Mouse (Mus musculus) gastrocnemius, postnatal 25 days (tissue): ENCODE data around the gene Acot11. TPM values are rescaled to one million over a fixed set of nuclear protein-coding genes. Genes with fewer than 3 reads are reported as not detected.
"Not testable (repeated sequence)": the region's sequence is repeated elsewhere in the genome, so short reads cannot be mapped to it uniquely, and the experiment has no call there.

Experiments used
- DNase-seq: peaks from one replicate; pipeline ENCODE4 v3.0.0; 2022
- total RNA-seq, 2 experiments: library from RNA; stranded (reverse); gene quantifications; 1 replicate in 1 of 2; 2 replicates in 1 of 2; pipeline ENCODE4 v1.2.3; 2021

Gene Acot11
- total RNA-seq, 2 experiments from 2014 or later, result 7.8 to 14.3 TPM

DNA sequence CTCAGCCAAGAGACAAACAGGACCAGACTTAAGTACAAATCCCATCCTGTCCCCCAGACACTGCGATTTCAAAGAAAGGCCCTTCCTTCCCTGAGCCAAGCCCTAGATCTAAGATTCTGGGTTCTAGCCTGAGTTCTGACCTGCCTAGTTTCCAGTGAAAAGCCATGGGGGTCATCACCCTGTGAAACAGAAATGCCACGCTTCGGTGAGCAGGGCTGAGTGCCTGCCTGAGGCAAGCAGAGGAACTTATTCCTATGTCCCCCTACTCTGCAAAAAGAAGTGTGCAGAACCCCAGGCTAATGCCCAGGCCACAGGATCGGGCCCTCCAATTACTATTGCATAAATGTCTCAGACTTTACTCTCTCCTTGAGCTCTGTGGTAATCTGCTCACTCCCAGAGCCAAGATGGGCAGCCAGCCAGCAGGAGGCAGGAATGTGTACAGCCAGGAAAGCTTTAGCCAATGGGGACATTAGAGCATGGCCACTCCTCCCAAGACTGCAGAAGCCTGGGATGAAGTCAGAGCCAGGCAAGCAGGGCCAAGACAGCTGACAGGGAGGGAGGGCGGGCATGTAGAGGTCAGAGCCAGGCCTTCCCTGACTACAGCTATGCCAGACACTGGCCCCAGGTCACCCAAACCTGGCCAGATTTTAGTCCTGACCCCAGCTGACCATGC lies 26.5 kb downstream of the Acot11 start:
- peak; percentile 96 for DNase-seq

- DNase-seq, result no peak
Observed at GRCm38 (mm10) chr4:106776998-106777397, 27.8 kb downstream of the Acot11 start.

DNA sequence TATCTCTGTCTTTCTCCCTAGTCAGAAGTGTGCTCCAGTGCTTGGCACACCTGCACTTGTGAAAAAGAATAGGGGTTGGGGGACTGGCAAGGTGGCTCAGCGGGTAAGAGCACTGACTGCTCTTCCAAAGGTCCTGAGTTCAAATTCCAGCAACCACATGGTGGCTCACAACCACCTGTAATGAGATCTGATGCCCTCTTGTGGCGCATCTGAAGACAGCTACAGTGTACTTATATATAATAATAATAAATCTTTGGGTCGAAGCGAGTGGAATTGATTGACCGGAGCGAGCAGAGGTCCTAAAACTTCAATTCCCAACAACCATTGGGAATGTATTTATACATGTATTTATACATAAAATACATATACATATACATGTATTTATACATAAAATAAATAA lies 29.0 kb downstream of the Acot11 start:
- not testable (repeated sequence) for DNase-seq

DNA sequence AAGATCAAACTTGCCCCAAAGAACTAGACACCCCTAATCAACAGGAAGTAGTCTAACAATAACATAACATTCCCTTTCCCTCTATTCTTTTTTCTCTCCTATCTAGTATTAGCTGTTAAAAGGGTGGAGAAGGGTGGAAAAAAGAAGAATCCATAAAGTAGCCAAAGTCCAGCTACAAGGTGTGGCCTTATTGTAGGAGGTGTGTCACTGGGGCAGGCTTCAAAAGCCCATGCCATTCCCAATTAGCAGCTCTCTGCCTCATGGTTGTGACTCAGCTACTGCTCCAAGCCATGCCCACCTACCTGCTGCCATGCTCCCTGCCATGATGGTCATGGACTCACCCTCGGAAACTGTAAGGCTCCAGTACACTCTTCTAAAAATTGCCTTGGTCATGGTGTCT lies 32.2 kb downstream of the Acot11 start:
- DNase-seq, result no peak

DNA sequence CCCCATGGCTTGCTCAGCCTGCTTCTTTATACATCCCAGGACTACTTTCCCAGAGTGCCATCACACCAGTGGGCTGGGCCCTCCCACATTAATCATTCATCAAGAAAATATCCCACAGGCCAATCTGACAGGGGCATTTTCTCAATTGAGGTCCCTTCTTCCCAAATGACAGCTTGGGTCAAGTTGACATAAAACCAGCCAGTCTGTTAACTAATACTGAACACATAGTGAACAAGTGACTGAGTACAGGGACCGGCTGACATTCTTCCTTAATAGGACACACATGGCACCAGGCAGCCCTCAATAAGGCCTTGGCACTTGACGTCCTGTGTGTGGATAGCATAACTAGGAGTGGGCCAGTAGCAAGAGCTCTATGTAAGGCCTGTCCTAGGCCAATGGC lies 35.5 kb downstream of the Acot11 start:
- no peak for DNase-seq

DNA sequence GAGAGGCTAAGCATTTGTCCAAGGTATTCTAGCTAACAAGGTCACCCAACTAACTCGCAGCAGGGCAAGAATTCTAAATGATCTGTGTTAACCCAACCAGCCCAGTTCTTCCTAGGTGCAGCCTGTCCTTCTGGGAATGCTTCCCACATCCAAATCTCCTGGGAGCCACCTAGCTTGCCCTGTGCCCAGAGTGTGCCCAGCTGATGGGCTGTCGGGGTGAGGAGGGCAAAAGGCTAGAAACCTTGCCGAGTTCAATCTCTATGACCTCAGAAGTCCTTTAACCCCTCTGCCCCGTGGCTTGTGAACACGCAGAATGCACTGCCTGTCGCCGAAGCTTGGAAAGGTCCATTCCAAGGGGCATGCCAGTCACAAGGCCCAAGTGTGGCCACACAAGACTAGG lies 40.6 kb downstream of the Acot11 start:
- no peak for DNase-seq

DNA sequence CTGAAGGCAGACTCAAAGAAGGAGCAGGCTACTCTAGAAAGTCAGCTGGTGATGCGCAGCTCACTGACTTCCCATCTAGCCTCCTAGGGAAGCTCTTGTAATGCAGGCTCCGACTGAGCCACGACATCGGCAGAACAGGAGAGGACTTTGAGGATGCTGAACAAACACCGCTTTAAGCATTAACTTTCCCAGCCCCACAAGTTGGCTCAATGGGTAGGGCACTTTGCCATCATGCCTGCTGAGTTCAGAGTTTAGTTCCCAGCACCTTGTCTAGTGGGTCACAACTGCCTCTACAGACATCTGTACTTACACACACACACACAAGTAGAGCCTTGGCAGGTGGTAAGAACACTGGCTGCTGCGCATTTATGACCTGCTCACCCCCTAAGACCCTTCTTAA lies 53.1 kb downstream of the Acot11 start:
- no peak for DNase-seq

- peak; percentile 47 for DNase-seq
Observed at GRCm38 (mm10) chr4:106749699-106750098, 55.1 kb downstream of the Acot11 start.

GRCm38 (mm10) chr4:106747001-106747580 lies 57.7 kb downstream of the Acot11 start:
- no peak for DNase-seq

DNA sequence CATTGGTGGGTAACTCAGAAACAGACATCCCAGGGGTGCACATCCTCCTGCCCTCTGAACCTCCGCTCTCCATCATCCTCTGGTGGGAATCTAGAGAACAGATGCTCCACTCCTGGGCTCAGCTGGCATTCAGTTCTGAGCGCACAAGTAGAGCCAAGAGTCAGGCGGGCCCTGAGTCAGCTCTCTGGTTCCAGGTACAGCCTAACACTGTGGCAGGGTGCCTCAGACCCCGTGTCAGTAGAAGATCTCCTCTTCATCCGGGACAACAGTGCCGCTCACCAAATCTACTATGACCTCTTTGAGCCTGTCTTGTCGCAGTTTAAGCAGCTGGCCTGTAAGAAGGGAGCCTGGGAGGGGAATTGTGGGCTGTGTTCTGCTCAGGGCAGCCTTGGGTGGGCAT lies 58.9 kb downstream of the Acot11 start:
- no peak for DNase-seq

DNA sequence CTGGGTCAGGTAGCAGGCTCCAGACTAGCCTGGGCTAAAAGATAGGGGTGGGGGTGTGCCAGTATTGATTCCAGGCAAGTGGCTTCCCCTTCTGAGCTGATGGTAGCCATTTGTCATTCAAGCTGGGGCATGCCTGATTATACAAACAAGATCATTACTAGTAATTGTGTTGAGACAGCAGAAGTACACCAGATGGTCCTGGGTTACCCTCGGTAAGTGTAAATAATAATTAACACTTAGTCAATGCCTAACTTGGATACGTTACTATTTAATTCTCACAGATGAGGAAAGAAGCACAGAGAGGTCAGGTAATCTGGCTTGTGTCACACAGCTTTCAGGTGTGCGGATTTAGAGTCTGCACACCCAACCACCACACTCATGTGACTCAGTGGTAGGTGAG lies 66.9 kb downstream of the Acot11 start:
- no peak for DNase-seq

DNA sequence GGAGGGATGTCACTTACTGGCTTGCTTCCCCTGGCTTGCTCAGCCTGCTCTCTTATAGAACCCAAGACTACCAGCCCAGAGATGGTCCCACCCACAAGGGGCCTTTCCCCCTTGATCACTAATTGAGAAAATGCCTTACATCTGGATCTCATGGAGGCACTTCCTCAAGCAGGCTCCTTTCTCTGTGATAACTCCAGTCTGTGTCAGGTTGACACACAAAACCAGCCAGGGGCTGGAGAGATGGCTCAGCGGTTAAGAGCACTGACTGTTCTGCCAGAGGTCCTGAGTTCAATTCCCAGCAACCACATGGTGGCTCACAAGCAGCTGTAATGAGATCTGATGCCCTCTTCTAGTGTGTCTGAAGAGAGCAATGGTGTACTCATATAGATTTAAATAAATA lies 67.9 kb downstream of the Acot11 start:
- DNase-seq, result not testable (repeated sequence)

- no peak for DNase-seq
Observed at GRCm38 (mm10) chr4:106733636-106734035, 71.2 kb downstream of the Acot11 start, which contains the start of gene Fam151a. Gene Fam151a (plus strand): TSS chr4:106733889.

DNA sequence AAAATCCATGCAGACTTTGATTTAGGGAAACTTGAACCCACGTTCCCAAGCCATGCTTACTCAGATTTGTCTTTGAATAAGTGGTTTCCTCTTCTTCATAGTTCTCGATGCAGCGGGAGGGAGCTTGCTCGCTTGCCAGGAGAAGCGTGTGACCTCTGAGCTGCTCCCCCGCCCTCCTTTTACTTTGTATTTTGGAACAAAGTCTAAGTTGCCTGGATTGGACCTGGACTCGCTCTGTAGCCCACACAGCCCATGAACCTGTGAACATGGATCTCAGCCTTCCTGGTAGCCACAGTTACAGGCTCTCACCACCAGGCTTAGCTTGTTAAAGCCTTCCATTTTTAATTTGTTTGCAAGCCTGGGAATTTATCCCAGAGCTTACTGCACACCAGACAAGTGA lies 74.0 kb downstream of the Acot11 start, which contains the start of gene Mroh7:
Gene Mroh7, minus strand, starts transcription at position 112 of the 400 bp plus-strand sequence.
- no peak for DNase-seq

DNA sequence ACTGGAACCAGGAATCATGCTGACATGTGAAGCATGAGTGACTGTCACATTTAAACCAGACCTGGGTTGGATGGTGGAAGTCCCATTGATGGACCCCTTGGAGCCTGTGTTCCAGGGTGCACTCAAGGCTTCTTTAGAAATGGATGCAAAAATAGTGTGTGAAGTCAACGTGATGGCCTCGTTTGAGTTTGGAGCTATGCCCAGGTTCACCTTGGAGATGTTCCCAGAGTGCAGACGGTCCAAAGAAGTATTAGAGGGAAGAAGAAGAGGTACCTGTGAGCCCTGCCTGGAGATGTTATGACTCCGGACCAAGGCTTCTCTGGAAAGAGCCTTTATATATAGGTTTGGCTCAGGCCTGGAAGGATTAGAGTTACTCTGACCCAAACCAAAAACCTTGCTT lies 84.2 kb downstream of the Acot11 start:
- DNase-seq, result no peak

DNA sequence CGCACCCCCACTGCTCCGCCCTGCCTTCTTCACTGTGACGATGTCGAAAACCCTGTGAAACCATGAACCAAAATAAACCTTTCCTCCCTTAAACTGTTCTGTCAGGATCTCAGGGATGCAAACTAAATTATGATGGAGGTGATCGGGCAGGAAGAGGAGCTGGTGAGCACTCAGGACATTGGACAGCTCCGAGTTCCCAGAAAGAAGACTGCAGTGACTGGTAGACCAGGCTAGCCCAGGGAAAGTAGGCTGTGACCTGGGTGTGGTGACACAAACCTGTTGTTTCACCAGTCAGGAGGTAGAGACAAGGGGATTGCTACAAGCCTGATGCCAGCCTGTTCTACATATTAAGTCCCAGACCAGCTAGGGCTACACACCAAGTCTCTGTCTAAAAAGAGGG lies 91.2 kb downstream of the Acot11 start:
- DNase-seq, result no peak

- peak; percentile 34 for DNase-seq
Observed at GRCm38 (mm10) chr4:106708408-106708807, 96.4 kb downstream of the Acot11 start.

GRCm38 (mm10) chr4:106707957-106708356 lies 96.8 kb downstream of the Acot11 start:
- DNase-seq, result no peak

DNA sequence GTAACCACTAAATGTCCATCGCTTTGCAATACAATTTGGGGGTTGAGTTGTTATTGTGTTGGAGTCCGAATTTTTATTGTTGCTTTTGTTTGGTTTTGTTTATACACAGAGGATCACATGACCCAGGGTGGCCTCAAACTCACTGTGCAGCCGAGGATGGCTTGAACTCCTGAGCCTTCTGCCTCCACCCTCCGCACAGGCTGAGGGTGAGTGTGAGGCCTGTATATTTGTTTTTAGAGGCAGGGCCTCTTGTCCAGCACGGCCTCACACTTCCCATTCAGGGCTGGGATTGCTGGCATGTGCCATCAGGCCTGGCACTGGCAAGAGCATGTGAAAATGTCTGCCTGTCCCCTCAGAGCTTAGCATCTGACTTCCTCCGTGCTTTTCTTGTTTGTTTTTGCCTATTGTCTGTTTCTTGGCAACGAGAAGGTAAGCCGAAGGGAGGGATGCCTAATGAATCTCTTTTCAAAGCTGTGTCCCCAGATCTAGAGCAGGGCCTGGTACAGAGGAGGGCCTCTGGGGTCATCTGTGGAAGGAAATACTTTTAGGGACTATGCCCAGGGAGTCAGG lies 99.6 kb downstream of the Acot11 start:
- no peak for DNase-seq

DNA sequence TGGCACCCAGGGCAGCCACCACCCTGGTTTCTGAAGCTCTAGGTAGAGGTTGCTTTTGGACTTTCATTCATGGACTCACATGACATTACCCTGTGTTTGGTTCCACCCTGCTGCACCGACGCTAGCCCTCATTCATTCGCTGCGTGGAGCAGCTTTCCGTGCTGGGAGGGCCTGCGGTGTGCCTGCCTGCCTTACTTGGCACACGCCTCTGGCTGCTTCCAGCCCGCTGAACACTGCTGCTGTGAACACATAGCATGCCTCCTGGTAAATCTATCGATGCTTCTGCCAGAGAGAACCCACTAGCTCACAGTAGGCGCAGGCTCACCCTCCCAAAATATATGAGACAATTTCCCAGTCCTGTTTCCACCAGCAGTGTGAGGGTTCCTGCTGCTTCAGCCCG lies 100.4 kb downstream of the Acot11 start:
- no peak for DNase-seq

GRCm38 (mm10) chr4:106703956-106704355 lies 100.8 kb downstream of the Acot11 start:
- DNase-seq, result no peak

DNA sequence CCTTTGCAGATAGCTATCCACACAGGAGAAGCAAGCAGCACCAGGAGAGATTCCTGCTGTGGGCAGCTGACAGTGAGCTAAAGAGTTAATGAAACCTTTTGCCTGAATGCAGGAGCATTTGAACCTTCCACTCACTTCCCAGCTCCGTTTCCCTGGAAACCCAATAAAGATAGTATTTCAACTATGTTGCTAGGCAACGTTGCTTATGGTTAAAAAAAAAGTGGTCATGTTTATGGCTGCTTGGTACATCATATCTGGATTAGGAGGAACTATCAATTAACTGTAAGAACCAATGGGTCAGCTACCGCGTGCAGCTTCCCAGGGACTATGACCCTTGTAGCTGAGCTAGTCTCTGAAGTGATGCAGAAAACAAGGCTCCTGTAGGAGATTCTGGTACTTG lies 104.0 kb downstream of the Acot11 start:
- DNase-seq, result no peak

- no peak for DNase-seq
Observed at GRCm38 (mm10) chr4:106699989-106700388, 104.8 kb downstream of the Acot11 start.
